Mouse (Mus musculus): Measurements from ENCODE around the gene Huwe1.

DNA sequence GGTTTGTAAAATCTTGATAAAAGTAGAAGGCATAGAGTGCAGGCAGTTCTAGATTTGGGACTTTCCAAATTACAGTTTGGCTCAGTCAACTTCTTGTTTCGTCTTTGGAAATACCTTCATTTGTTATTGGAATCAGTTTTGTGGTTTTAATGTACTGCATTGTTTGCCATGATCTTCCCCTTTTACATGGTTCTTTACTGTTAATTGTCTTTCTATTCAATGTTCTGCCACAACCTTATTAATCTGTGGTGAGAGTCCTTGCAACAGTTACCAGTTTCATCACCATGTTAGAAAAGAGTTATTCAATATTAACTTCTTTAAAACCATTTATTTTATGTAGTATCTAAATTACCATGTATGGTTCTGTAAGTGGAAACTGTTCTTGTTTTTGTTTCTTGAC lies 13.0 kb downstream of the Huwe1 start:
- TF ChIP-seq POLR2A (IDR thresholded peaks at IDR 0.05; ENCODE audit: borderline replicate concordance, extremely low read depth, low read depth, low read length) (no peak), CTCF (IDR thresholded peaks at IDR 0.05; ENCODE audit: insufficient read depth, low read length) (no peak)

Measured in lung, adult 2 months (tissue).